Mouse (Mus musculus): ENCODE measurements around the gene Usp49.

Gene Usp49

DNA sequence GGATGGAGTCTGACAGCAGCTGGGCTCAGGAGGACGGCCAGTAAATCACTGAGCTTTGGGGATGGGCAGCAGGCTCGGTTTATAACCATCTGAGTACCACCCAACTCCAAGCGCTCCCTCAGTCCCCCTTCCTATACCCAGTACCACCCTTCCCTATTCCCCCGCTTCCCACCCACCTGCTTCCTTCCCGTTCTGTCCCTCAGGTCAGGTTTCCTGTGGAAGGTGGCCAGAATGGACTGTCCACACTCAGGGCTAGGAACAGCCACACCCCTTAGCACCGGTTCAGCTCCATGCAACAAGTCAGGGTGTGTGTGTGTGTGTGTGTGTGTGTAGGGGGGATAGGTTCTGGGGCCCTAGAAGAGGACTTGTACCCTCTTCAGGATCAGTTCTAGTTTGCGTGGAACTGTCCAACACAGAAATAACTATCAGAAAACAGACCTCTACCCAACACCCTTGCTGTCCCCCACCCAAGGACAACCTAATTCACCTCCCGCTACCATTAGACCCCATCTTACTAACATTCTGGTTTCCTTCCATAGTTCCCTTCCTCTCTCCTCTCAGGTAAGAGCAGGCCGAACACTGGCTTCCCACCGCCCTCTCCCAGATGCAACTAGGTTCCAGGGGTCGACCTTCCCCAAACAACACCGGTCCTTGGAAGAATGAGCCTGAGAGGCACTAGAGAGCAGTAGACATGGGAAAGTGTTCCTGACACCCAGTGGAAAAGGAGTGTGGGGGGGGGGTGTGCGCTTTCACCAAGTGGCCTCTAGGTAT is 63.4 kb downstream of the Usp49 start:
- no peak for DNase-seq (ENCODE audit: extremely low spot score, low spot score)

DNA sequence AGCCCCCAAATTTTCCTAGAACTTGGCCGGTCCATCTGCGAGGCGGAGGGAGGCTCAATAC is 63.8 kb downstream of the Usp49 start, which contains the start of gene Gm21981:
TSS of gene Gm21981 (minus strand) at position 14 of the 61 bp plus-strand sequence.
- DNase-seq (ENCODE audit: extremely low spot score, low spot score): no peak

DNA sequence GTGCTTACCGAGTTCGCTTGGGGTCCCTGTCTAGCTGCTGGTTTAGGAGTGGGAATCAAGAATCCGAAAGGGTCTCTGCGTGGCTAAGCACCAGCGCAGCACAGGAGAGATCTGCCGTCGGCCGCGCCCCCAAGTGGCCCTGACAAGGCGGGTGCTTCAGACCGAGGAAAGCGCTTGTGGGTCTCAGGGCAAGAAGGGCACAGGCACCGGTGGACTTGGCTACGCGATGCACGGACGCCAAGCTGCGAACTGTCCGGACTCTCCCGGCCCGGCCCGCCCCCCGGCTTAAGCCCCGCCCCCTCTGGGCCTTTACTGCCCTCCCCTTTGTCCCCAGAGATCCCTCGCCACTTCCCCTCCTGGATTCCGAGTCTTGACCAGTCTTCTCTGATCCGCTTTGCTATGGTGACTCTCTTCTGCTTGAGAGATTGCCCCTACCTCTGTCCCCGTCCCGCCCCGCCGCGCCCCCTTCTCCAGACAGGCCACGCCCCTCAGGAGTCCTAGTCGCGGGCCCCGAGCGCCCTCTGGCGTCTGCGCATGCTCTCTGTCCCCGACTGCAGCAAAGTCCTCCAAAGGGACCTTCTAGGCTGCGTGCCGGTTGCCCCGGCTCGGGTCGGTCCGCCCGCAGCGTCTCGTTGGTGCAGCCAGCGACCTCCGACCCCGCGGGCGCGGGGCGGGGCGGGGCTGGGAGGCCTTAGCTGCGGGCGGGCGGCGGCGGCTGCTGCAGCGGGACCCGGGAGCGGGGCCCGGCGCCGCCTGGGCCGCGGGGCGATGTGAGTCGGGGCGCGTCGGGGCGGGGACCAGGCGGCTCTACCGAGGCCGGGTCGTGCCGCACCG is 64.2 kb downstream of the Usp49 start, which contains the start of gene Prickle4:
TSS of gene Prickle4 (minus strand) at position 234 of the 834 bp plus-strand sequence.
- DNase-seq (ENCODE audit: extremely low spot score, low spot score): peak; percentile 99

DNA sequence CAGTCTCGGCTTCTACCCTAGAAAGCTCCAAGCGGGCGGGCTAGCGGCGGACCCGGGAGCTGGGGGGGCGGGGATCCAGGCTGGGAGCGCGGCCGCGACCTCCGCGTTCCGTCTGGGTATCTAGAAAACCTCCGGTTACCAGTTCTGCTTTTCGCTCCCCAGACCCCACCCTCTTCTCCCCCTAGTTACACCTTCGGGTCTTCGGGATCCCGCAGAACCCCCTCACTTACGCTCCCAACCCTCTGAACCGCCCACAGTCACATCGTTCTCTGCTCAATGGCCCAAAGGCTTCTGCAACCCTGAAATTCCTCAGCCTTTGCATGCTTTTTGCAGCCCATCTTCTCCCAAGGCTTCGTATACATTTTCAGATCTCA is 64.8 kb downstream of the Usp49 start:
- DNase-seq (ENCODE audit: extremely low spot score, low spot score): no peak

DNA sequence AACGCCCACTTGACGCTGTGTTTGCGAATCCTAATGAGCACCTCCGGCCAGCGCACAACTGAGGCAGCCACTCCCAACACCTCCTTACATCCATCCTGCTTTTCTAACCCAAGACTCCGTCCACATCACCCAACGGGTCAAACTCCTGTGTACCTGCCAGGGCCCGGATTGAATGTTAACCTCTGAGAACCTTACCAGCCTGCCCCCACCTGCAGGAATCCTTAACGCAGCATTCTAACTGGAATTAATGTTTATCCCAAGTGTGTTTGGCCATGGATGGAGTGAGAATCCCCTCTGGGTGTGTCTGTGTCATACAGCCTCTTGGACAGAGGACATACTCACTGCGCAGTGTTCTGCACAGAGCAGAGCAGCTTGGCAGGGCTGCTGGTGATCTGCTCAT is 67.7 kb downstream of the Usp49 start:
- DNase-seq (ENCODE audit: extremely low spot score, low spot score): no peak

DNA sequence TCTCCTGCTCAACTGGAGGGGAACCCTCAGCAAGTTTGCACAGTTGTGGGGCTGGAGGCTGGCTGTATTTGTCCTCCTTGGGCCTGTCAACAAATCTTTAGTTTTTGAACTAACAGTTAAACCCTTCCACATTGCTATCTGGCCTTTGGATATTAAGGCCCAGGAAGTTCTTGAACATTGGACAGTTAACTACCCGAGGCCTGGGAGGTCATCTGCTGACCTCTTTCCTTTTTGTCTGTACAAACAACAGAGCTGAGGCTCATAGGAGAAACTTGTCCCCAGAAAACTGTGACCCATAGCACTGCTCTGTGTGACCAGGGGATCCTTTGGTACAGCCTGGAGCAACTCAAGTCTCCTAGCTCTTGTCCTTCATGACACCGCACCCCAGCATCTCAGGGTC is 68.6 kb downstream of the Usp49 start:
- DNase-seq (ENCODE audit: extremely low spot score, low spot score): no peak

DNA sequence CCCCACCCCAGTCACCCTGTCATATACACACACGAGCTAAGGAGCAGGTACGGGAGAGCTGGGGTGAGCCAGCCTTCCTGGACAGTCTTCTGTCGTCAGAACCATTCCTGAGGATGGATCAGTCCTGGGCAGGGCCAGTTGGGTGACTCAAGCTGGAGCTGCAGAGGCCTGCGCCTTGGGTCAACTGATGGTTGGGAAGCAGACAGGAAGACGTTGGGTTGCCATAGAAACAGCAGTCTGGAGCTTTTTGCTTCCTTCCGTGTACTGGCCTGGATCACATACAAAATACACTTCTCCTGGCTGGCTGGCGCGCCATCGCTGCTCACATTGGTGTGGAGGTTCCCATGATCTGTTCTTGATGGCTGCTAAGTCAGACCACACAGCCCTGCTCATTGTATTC is 71.3 kb downstream of the Usp49 start:
- DNase-seq (ENCODE audit: extremely low spot score, low spot score): no peak

DNA sequence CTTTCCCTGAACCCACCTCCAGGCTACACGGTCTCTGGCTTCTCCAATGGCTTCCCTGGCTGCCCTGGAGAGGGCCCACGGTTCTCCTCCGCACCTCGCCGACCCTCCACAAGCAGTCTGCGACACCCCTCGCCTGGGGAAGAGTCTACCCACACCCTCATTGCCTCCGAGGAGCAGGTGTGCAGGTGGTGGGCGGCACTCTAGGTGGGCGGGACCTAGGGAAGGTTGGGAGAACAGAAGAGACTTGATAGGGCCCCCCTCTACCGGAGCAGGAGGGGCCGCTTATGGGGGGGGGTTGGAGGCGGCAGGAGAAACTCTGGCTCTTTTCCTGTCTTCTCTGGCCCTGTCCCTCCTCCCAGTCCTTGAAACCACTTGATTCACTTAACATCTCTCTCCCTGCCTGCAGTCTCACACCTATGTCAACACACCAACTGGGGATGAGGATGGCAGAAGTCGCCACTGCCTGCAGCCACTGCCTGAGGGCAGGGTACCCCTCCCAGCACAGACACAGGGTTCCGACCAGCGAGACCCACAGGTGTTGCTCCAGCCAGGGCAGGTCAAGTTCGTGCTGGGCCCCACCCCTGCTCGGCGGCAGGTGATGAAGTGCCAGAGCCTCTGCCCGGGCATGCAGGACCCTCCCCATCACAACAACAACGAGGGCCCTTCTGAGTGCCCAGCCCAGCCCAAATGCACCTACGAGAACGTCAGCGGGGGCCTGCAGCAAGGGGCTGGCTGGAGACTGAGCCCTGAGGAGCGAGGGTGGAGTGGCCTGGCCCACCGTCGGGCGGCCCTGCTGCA is 72.3 kb downstream of the Usp49 start:
- no peak for DNase-seq (ENCODE audit: extremely low spot score, low spot score)

DNA sequence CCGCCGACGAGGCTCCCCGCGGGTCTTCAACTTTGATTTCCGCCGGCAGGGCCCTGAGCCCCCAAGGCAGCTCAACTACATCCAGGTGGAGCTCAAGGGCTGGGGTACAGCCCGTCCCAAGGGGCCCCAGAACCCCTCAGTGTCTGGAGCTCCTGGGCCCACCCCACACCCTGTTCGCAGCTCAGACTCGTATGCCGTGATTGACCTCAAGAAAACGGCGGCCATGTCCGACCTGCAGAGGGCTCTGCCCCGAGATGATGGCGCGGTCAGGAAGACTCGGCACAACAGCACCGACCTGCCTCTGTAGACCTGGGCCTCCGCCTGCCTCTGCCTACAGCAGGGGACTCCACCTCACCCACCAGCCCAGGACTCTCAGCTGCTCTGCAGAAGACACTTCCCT is 73.1 kb downstream of the Usp49 start:
- DNase-seq (ENCODE audit: extremely low spot score, low spot score): peak; percentile 40

DNA sequence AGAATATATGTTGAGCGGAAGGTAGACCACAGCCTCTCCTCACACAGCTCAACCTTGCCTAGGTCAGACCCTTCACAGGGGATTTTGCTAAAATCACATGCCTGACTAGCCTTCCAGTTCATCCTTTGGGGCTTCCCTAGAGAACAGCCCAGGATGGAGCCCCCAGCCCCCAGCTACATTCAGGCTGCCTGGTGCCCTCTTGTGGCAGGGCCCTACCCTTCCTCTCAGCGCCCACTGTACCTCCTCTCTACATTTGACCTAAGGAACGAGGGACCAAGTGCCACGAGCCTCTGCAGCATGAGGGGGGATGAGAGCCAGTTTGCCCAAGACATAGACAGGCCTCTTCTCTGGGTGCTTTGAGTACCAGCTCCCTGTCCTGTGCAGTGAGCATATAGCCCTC is 74.2 kb downstream of the Usp49 start:
- no peak for DNase-seq (ENCODE audit: extremely low spot score, low spot score)

DNA sequence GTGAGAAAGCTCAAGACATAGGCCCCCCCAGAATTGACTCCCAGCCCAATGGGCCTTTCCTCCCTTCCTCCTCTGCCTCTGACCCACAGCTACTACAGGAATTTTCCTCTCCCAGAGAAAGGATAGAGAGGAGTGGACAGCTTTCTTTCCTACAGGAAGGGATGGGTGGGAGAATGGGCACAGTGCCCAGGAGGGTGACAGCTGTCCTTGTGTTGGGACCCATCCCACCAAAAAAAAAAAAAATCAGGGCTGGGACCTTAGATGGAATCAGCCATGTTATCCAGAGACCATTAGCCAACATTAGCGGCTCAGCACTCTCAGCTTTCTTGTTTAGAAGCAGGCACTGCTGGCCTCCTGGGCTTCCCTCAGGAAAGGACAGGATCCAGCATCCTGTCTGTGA is 75.7 kb downstream of the Usp49 start:
- DNase-seq (ENCODE audit: extremely low spot score, low spot score): no peak

DNA sequence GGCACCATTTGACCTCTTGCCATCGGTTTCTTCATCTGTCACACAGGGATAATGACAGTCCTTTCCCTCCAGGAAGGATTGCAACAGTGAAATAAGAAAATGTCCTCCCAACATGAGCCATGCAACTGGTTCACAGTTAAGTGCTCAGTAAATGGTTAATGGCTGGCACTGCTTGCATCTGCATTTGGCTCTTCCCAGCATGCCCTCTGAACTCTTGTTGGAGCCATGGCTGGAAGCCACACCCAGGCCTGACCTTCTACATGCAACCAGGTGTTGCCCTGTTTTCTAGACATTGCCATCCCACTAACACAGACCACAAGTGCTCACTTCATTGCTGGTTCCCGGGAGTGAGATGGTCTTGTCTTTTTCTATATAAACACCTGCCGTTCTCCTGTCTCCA is 77.5 kb downstream of the Usp49 start:
- no peak for DNase-seq (ENCODE audit: extremely low spot score, low spot score)

DNA sequence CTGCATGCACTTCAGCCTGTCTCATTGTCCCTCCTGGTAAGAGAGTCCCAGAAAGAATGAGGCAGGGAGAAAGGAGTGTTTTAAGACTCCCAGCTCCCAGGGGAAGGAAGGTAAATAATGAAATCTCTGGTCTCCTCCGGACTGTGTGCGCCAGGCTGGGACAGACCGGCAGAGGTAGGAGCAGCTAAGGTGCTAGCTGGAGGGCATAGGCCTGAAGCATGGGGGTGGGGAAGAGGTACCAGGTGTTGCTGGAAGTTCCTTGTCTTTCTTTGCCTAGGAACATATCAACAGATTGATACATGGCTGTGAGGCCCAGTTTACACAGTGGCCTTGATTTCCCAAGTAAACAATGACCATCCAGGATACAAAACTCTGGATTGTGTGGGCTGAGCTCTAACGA is 78.5 kb downstream of the Usp49 start:
- no peak for DNase-seq (ENCODE audit: extremely low spot score, low spot score)

DNA sequence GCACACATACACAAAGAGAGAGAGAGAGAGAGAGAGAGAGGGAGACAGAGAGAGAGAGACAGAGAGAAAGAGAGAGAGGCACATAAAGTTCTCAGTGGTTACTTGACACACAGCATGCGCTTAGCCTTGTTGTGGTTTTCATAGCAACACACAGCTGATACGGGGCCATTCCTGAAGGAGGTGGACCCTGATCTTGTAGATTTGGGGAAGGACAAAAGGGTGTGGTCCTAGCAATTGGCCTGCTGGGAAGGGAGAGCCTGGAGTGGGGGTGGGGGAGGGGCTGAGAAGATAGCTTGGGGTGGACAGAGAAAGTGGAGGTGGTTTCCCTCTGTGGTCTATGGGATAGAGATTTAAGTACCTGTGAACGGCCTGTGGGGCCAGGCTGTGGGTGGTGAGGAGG is 79.5 kb downstream of the Usp49 start:
- DNase-seq (ENCODE audit: extremely low spot score, low spot score): no peak

DNA sequence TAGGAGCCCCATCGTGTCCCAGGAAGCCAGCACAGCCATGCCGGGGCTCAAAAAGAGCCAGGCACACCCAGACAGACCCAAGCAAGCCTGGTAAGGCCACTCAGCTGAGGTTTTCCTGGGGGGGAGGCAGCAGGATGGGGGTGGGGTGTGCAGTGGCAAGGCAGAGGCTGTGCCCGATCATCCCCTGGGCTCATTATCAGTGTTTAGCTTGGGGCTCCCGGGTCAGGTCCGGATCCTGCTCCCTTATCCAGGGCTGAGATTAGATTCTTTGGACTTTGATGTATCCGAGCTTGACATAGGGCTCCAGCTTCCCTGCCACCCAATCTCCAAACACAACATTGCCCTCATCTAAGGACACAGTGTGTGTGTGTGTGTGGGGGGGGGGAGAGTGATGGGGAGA is 81.4 kb downstream of the Usp49 start:
- no peak for DNase-seq (ENCODE audit: extremely low spot score, low spot score)

DNA sequence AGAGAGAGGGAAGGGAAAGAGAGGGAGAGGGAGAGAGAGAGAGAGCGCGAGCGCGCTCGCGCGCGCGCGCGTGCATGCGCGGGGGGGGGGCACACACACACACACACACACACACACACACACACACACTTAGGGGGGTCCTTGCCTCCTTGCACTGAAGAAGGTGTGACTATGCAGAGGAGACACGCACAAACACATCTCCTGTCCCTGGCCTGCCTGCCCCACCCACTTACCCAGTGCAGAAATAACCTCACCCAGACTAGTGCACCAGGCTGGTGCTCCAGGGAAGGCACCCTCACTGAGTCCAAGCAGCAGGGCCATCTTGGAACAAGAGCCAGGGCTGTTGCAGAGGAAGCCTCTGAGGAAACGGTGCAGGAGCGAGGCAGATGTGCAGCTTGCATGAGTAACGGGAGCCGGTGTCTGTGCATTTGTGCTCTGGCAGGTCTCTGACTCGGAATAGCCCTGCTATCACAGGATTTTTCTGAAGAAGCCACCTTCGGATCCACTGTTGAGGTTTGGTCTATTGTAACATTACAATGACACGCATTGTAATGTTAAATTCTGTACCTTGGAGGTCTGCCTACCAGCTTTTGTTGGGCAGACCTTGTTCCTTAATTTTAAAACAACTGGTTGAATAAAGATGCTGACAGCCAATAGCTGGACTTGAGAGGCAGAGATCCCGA is 82.5 kb downstream of the Usp49 start:
- DNase-seq (ENCODE audit: extremely low spot score, low spot score): no peak

DNA sequence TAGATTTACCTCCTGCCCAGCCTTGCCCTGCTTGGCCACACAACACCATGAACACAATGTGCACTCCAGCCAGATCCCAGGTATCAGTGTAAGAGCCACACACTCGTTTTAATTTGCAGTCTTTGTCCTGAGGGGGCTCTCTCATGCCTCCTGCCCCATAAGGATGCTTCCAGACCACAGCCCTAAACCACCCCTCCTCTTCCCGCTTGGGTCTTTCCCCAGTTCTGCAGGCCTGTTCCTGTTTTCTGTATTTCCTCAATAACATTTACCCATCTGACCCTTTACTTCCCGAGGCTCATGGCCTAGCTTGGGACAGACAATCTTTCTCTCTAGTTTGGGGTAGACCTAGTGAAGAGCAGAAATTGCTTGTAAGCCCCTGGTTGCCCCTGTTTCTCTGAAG is 84.5 kb downstream of the Usp49 start:
- no peak for DNase-seq (ENCODE audit: extremely low spot score, low spot score)

DNA sequence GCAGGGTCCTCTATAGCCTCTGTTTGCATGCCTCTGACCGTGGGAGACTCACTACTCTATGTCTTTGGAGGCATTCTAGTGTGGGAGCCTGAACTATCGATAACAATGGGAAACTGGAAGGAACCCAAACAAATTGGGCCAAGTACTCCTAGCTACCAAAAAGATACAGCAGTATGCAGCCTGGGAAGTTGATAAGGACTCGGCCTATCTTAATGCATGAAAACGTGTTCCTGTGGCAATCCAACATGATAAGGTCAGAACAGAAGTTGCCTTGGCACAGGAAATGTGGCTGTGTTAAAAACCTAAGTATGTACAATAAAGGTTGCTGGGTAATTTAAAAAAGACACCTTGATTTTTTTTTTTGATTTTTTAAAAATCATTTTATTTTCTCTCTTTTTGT is 90.7 kb downstream of the Usp49 start:
- no peak for DNase-seq (ENCODE audit: extremely low spot score, low spot score)

DNA sequence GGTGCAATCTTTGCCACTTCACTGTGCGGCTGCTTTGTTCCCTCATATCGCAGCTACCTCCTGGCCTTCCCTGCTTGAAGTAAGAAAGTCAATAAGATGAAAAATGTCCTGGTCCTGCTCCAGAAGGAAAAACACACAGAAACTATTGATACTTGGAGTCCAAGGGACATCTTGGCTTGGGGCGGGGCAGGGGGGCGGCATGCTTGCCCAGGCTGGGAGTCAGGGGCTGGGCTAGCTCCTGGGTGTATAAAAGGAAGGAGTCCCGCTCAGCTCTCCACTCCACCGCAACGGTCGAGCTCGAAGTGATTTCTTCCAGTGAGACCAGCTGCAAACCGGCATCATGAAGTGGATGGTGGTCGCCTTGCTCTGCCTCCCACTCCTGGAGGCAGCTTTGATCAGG is 96.1 kb downstream of the Usp49 start, which contains the start of gene Pgc:
TSS of gene Pgc (plus strand) at position 277 of the 400 bp plus-strand sequence.
- no peak for DNase-seq (ENCODE audit: extremely low spot score, low spot score)

DNA sequence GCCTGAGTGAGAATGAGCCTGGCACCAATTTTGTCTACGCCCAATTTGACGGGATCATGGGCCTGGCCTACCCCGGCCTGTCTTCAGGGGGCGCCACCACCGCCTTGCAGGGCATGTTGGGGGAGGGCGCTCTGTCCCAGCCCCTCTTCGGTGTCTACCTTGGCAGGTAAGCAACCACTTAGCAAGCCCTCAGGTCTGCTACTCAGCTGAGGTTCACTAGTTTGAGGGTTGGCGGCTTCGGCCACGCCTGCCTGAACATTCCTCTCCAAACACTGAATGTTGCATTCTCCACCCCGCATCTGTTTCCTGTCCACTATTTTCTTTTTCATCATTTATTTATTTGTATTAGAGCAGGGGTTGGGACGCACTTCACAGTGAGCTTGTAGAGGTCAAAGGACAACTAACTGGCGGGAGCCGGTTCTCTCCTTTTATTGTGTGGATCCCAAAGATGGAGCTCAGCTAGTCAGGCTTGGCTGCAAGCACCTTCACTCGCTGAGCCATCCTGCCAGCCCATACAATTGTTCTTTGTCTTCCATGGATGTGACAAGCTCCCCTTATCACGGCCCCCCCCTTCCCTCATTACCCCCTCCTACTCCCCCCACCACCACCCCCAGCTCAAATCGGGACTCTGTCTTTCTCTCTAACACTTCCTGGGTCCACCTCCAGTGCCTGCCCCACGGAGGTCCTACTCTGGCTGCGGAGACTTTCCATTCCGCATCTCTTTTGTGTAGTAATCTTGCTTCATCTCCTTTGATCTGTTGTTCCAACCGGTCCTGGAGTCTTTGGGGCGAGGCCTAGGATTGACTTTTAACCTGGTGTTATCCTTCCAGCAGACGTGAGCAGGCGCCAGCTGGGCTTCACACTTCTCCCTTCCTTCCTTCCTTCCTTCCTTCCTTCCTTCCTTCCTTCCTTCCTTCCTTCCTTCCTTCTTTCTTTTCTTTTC is 100.4 kb downstream of the Usp49 start:
- DNase-seq (ENCODE audit: extremely low spot score, low spot score): no peak
